Mouse (Mus musculus) hindbrain, embryonic 16.5 days (tissue): ENCODE measurements around the gene Mrps35. TPM values are rescaled to one million over a fixed set of nuclear protein-coding genes. Genes with fewer than 3 reads are reported as not detected.
A peak's percentile ranks its signal among the peaks of the same experiment; 100 is the strongest.

ENCODE experiments used
- ATAC-seq: fragments of 200-750 bp; cut with Nextera tagmentation; 2 replicates; pipeline ENCODE4 v1.8.0; 2017; ENCODE audit warnings: moderate TSS enrichment, moderate library complexity
- H3K27ac ChIP-seq: fragments of 300-500 bp; sonication (generic); 2 replicates; pipeline ENCODE4 v1.5.1; 2014; ENCODE audit warnings: low read depth, mild to moderate bottlenecking, control low read depth, low read length, moderate library complexity
- H3K27me3 ChIP-seq: fragments of 300-500 bp; sonication (generic); replicated peaks from 2 replicates; pipeline ENCODE4 v1.6.1; 2014; ENCODE audit warnings: low read length; ENCODE audit not compliant: control insufficient read depth, insufficient read depth
- H3K36me3 ChIP-seq: fragments of 300-500 bp; sonication (generic); 2 replicates; pipeline ENCODE4 v1.6.1; 2014; ENCODE audit warnings: mild to moderate bottlenecking, low read length, moderate library complexity, mixed read lengths; ENCODE audit not compliant: control insufficient read depth, insufficient read depth
- H3K4me1 ChIP-seq: fragments of 300-500 bp; sonication (generic); 2 replicates; pipeline ENCODE4 v1.6.1; 2014; ENCODE audit warnings: low read depth, low read length; ENCODE audit not compliant: control insufficient read depth, insufficient read depth
- H3K4me2 ChIP-seq: fragments of 300-500 bp; sonication (generic); 2 replicates; pipeline ENCODE4 v1.6.1; 2014; ENCODE audit warnings: mild to moderate bottlenecking, low read length, control low read depth, moderate library complexity
- H3K4me3 ChIP-seq: fragments of 300-500 bp; sonication (generic); 2 replicates; pipeline ENCODE4 v1.5.1; 2014; ENCODE audit warnings: mild to moderate bottlenecking, low read length, control low read depth, moderate library complexity
- H3K9ac ChIP-seq: fragments of 300-500 bp; sonication (generic); 2 replicates; pipeline ENCODE4 v1.6.1; 2014; ENCODE audit warnings: low read depth, mild to moderate bottlenecking, control low read depth, low read length, moderate library complexity
- H3K9me3 ChIP-seq: fragments of 300-500 bp; sonication (generic); 2 replicates; pipeline ENCODE4 v1.6.1; 2014; ENCODE audit warnings: mild to moderate bottlenecking, low read length, moderate library complexity; ENCODE audit not compliant: control insufficient read depth
- WGBS: fragments of 180-500 bp; shearing (Covaris S2); extraction: QIAGEN DNeasy Blood & Tissue Kit; methylation state at CpG from one replicate; pipeline ENCODE4 v1.1.7; 2014; 5-methylcytosine and 5-hydroxymethylcytosine counted together
- polyA plus RNA-seq: library from polyadenylated mRNA; unstranded; fragments of >200 nt; fragmentation: Nextera tagmentation; extraction: Ambion mirVana; gene quantifications from 2 replicates; pipeline ENCODE4 v1.2.1, GENCODE M21; 2015

The Mrps35 gene
- polyA plus RNA-seq, 1 experiment from 2014 or later, result 81.6 TPM

GRCm38 (mm10) chr6:147023133-147023395 lies 19.5 kb upstream of the Mrps35 start:
- no peaks in the 10 kb centered on the region for H3K27me3 ChIP-seq
- no peak overlapping the region for H3K4me3 ChIP-seq
- 90% methylated on average over 2 of the region's 2 CpGs for WGBS
- no peak for ATAC-seq
- H3K9ac ChIP-seq, result no peak overlapping the region
- no peaks in the 10 kb centered on the region for H3K4me1 ChIP-seq
- H3K27ac ChIP-seq, result no peak overlapping the region
- no peaks in the 10 kb centered on the region for H3K36me3 ChIP-seq
- H3K9me3 ChIP-seq, result no peaks in the 10 kb centered on the region
- H3K4me2 ChIP-seq, result no peak overlapping the region

GRCm38 (mm10) chr6:147023568-147023967 lies 19.0 kb upstream of the Mrps35 start:
- Histone ChIP-seq H3K27me3 (no peaks in the 10 kb centered on the region), H3K9me3 (no peaks in the 10 kb centered on the region), H3K36me3 (no peaks in the 10 kb centered on the region), H3K4me3 (no peak overlapping the region), H3K27ac (no peak overlapping the region), H3K4me2 (no peak overlapping the region), H3K4me1 (no peaks in the 10 kb centered on the region), H3K9ac (no peak overlapping the region)
- ATAC-seq, result no peak

GRCm38 (mm10) chr6:147024761-147025160 lies 17.8 kb upstream of the Mrps35 start:
- no peak for ATAC-seq
- H3K4me3 ChIP-seq, result no peak overlapping the region
- no peaks in the 10 kb centered on the region for H3K4me1 ChIP-seq
- no peaks in the 10 kb centered on the region for H3K27me3 ChIP-seq
- no peaks in the 10 kb centered on the region for H3K9me3 ChIP-seq
- H3K4me2 ChIP-seq, result no peak overlapping the region
- H3K27ac ChIP-seq, result no peak overlapping the region
- no peak overlapping the region for H3K9ac ChIP-seq
- WGBS, result 85% methylated on average over 3 of the region's 3 CpGs
- H3K36me3 ChIP-seq, result no peaks in the 10 kb centered on the region

GRCm38 (mm10) chr6:147028396-147028795 lies 14.2 kb upstream of the Mrps35 start:
- no peaks in the 10 kb centered on the region for H3K36me3 ChIP-seq
- H3K27me3 ChIP-seq, result no peaks in the 10 kb centered on the region
- no peak overlapping the region for H3K4me2 ChIP-seq
- no peak overlapping the region for H3K9ac ChIP-seq
- WGBS, result 84% methylated on average over 2 of the region's 2 CpGs
- H3K4me1 ChIP-seq, result no peaks in the 10 kb centered on the region
- no peak for ATAC-seq
- H3K27ac ChIP-seq, result no peak overlapping the region
- H3K9me3 ChIP-seq, result no peaks in the 10 kb centered on the region
- no peak overlapping the region for H3K4me3 ChIP-seq

- Histone ChIP-seq H3K27me3 (no peaks in the 10 kb centered on the region), H3K27ac (no peak overlapping the region), H3K9ac (no peak overlapping the region), H3K36me3 (no peaks in the 10 kb centered on the region), H3K4me2 (no peak overlapping the region), H3K4me1 (no peaks in the 10 kb centered on the region), H3K9me3 (no peaks in the 10 kb centered on the region), H3K4me3 (no peak overlapping the region)
- ATAC-seq, result no peak
- WGBS, result 94% methylated on average over 9 of the region's 9 CpGs
Observed at GRCm38 (mm10) chr6:147029591-147029990, 13.0 kb upstream of the Mrps35 start.

GRCm38 (mm10) chr6:147030096-147030885 lies 12.3 kb upstream of the Mrps35 start:
- no peak overlapping the region for H3K4me2 ChIP-seq
- H3K27ac ChIP-seq, result no peak overlapping the region
- H3K9ac ChIP-seq, result no peak overlapping the region
- no peaks in the 10 kb centered on the region for H3K27me3 ChIP-seq
- ATAC-seq, result no peak
- no peaks in the 10 kb centered on the region for H3K9me3 ChIP-seq
- H3K36me3 ChIP-seq, result no peaks in the 10 kb centered on the region
- H3K4me1 ChIP-seq, result no peaks in the 10 kb centered on the region
- H3K4me3 ChIP-seq, result no peak overlapping the region
- WGBS, result 82% methylated on average over 15 of the region's 15 CpGs

- Histone ChIP-seq H3K4me3 (no peak within 1 kb of the TSS), H3K27ac (no peak within 1 kb of the TSS), H3K9ac (no peak within 1 kb of the TSS), H3K27me3 (no peaks in the 10 kb centered on the region), H3K4me2 (no peak within 1 kb of the TSS), H3K36me3 (no peaks in the 10 kb centered on the region), H3K4me1 (no peaks in the 10 kb centered on the region), H3K9me3 (no peaks in the 10 kb centered on the region)
- no peak for ATAC-seq
- 39% methylated on average over 13 of the region's 13 CpGs for WGBS
Observed at GRCm38 (mm10) chr6:147032303-147032925, 10.2 kb upstream of the Mrps35 start, which contains the start of gene Rep15. TSS of gene Rep15 (plus strand) at chr6:147032584.

- WGBS, result 62% methylated on average over 7 of the region's 7 CpGs
- H3K27me3 ChIP-seq, result no peaks in the 10 kb centered on the region
- no peak overlapping the region for H3K27ac ChIP-seq
- no peaks in the 10 kb centered on the region for H3K9me3 ChIP-seq
- peak overlapping the region; percentile 75 for H3K4me2 ChIP-seq
- H3K36me3 ChIP-seq, result peaks cover under 1% of the 10 kb centered on the region; the same call in 1 of the 2 replicates
- H3K4me3 ChIP-seq, result peak overlapping the region; percentile 91
- peaks cover 8% of the 10 kb centered on the region for H3K4me1 ChIP-seq
- no peak for ATAC-seq
- no peak overlapping the region for H3K9ac ChIP-seq
Observed at GRCm38 (mm10) chr6:147043633-147044032, 1.1 kb downstream of the Mrps35 start.

GRCm38 (mm10) chr6:147049239-147049805 lies 6.8 kb downstream of the Mrps35 start:
- no peak for ATAC-seq
- WGBS, result 96% methylated on average over 13 of the region's 13 CpGs
- Histone ChIP-seq H3K27ac (no peak overlapping the region), H3K9ac (no peak overlapping the region), H3K4me3 (no peak overlapping the region), H3K27me3 (no peaks in the 10 kb centered on the region), H3K4me1 (no peaks in the 10 kb centered on the region), H3K4me2 (no peak overlapping the region), H3K9me3 (no peaks in the 10 kb centered on the region), H3K36me3 (peaks cover 14% of the 10 kb centered on the region)
